Mouse (Mus musculus): ENCODE measurements around the gene Prkar2b. TPM values are rescaled to one million over a fixed set of nuclear protein-coding genes. Genes with fewer than 3 reads are reported as not detected.
"Not testable (repeated sequence)": the region's sequence is repeated elsewhere in the genome, so short reads cannot be mapped to it uniquely, and the experiment has no call there.

The Prkar2b gene
- total and polyA plus RNA-seq, 2 experiments from 2014 or later = 102 to 124 TPM

- no peak for ATAC-seq
- no peak for DNase-seq (ENCODE audit: low spot score)
- Histone ChIP-seq H3K9ac (replicated peaks; ENCODE audit: low read length) (no peak overlapping the region), H3K4me1 (ENCODE audit: insufficient read depth, low read length) (peaks cover 4% of the 10 kb centered on the region; the same call in 1 of the 2 replicates), H3K27ac (no peak overlapping the region), H3K36me3 (ENCODE audit: insufficient read depth, low read length) (no peaks in the 10 kb centered on the region), H3K9me3 (ENCODE audit: low read length) (0 out of 2 replicates have a peak, but pooled peaks cover 3% of the 10 kb centered on the region), H3K27me3 (ENCODE audit: insufficient read depth, low read length) (no peaks in the 10 kb centered on the region), H3K4me3 (ENCODE audit: low read length) (no peak overlapping the region), H3K4me2 (ENCODE audit: low read depth, low read length) (no peak overlapping the region)
- no peak for TF ChIP-seq CTCF (IDR thresholded peaks at IDR 0.05; ENCODE audit: low read depth)
- WGBS = 66% methylated on average over 2 of the region's 2 CpGs
These were observed 48.9 kb downstream of the Prkar2b start for GRCm38 (mm10) chr12:32012169-32012568.

- Histone ChIP-seq H3K36me3 (ENCODE audit: insufficient read depth, low read length) (no peaks in the 10 kb centered on the region), H3K27ac (no peak overlapping the region), H3K9me3 (ENCODE audit: low read length) (0 out of 2 replicates have a peak, but pooled peaks cover 3% of the 10 kb centered on the region), H3K27me3 (ENCODE audit: insufficient read depth, low read length) (no peaks in the 10 kb centered on the region), H3K4me3 (ENCODE audit: low read length) (no peak overlapping the region), H3K9ac (replicated peaks; ENCODE audit: low read length) (no peak overlapping the region), H3K4me1 (ENCODE audit: insufficient read depth, low read length) (peaks cover 4% of the 10 kb centered on the region; the same call in 1 of the 2 replicates), H3K4me2 (ENCODE audit: low read depth, low read length) (no peak overlapping the region)
- 87% methylated on average over 5 of the region's 5 CpGs for WGBS
- no peak for TF ChIP-seq CTCF (IDR thresholded peaks at IDR 0.05; ENCODE audit: low read depth)
- ATAC-seq (no peak), DNase-seq (ENCODE audit: low spot score) (no peak)
These were observed 50.0 kb downstream of the Prkar2b start for GRCm38 (mm10) chr12:32011128-32011527.

GRCm38 (mm10) chr12:32009985-32010369 lies 51.1 kb downstream of the Prkar2b start:
- not testable (repeated sequence) for H3K4me1 ChIP-seq (ENCODE audit: insufficient read depth, low read length); H3K27me3 ChIP-seq (ENCODE audit: insufficient read depth, low read length); H3K27ac ChIP-seq; H3K9ac ChIP-seq (replicated peaks; ENCODE audit: low read length); H3K4me2 ChIP-seq (ENCODE audit: low read depth, low read length); DNase-seq (ENCODE audit: low spot score); H3K36me3 ChIP-seq (ENCODE audit: insufficient read depth, low read length); H3K4me3 ChIP-seq (ENCODE audit: low read length); H3K9me3 ChIP-seq (ENCODE audit: low read length); ATAC-seq
- 58% methylated on average over 5 of the region's 6 CpGs for WGBS

- H3K27me3 ChIP-seq (ENCODE audit: insufficient read depth, low read length) = no peaks in the 10 kb centered on the region
- WGBS = 25% methylated on average over 8 of the region's 8 CpGs
- H3K4me1 ChIP-seq (ENCODE audit: insufficient read depth, low read length) = no peaks in the 10 kb centered on the region
- no peak overlapping the region for H3K9ac ChIP-seq (replicated peaks; ENCODE audit: low read length)
- no peak overlapping the region for H3K4me3 ChIP-seq (ENCODE audit: low read length)
- no peak for ATAC-seq
- no peak overlapping the region for H3K27ac ChIP-seq
- H3K36me3 ChIP-seq (ENCODE audit: insufficient read depth, low read length) = no peaks in the 10 kb centered on the region
- DNase-seq (ENCODE audit: low spot score) = no peak
- H3K9me3 ChIP-seq (ENCODE audit: low read length) = 0 out of 2 replicates have a peak, but pooled peaks cover 3% of the 10 kb centered on the region
- H3K4me2 ChIP-seq (ENCODE audit: low read depth, low read length) = no peak overlapping the region
- TF ChIP-seq CTCF (IDR thresholded peaks at IDR 0.05; ENCODE audit: low read depth) = no peak
These were observed 51.7 kb downstream of the Prkar2b start for GRCm38 (mm10) chr12:32009267-32009984.

- Histone ChIP-seq H3K4me2 (ENCODE audit: low read depth, low read length) (no peak overlapping the region), H3K4me1 (ENCODE audit: insufficient read depth, low read length) (no peaks in the 10 kb centered on the region), H3K9ac (replicated peaks; ENCODE audit: low read length) (no peak overlapping the region), H3K27me3 (ENCODE audit: insufficient read depth, low read length) (no peaks in the 10 kb centered on the region), H3K4me3 (ENCODE audit: low read length) (no peak overlapping the region), H3K36me3 (ENCODE audit: insufficient read depth, low read length) (no peaks in the 10 kb centered on the region), H3K9me3 (ENCODE audit: low read length) (0 out of 2 replicates have a peak, but pooled peaks cover 3% of the 10 kb centered on the region), H3K27ac (no peak overlapping the region)
- DNase-seq (ENCODE audit: low spot score) = no peak
- no peak for ATAC-seq
- WGBS = 83% methylated on average over 5 of the region's 5 CpGs
- TF ChIP-seq CTCF (IDR thresholded peaks at IDR 0.05; ENCODE audit: low read depth) = no peak
These were observed 52.4 kb downstream of the Prkar2b start for GRCm38 (mm10) chr12:32008728-32009127.

- no peak for DNase-seq (ENCODE audit: low spot score)
- TF ChIP-seq CTCF (IDR thresholded peaks at IDR 0.05; ENCODE audit: low read depth) = no peak
- no peak overlapping the region for H3K9ac ChIP-seq (replicated peaks; ENCODE audit: low read length)
- 0 out of 2 replicates have a peak, but pooled peaks cover 3% of the 10 kb centered on the region for H3K9me3 ChIP-seq (ENCODE audit: low read length)
- 77% methylated on average over 4 of the region's 4 CpGs for WGBS
- H3K27me3 ChIP-seq (ENCODE audit: insufficient read depth, low read length) = no peaks in the 10 kb centered on the region
- no peak overlapping the region for H3K4me3 ChIP-seq (ENCODE audit: low read length)
- H3K36me3 ChIP-seq (ENCODE audit: insufficient read depth, low read length) = no peaks in the 10 kb centered on the region
- no peaks in the 10 kb centered on the region for H3K4me1 ChIP-seq (ENCODE audit: insufficient read depth, low read length)
- no peak overlapping the region for H3K27ac ChIP-seq
- ATAC-seq = no peak
- H3K4me2 ChIP-seq (ENCODE audit: low read depth, low read length) = no peak overlapping the region
These were observed 53.5 kb downstream of the Prkar2b start for GRCm38 (mm10) chr12:32007646-32008045.

- H3K9ac ChIP-seq (replicated peaks; ENCODE audit: low read length) = no peak overlapping the region
- no peaks in the 10 kb centered on the region for H3K36me3 ChIP-seq (ENCODE audit: insufficient read depth, low read length)
- 0 out of 2 replicates have a peak, but pooled peaks cover 3% of the 10 kb centered on the region for H3K9me3 ChIP-seq (ENCODE audit: low read length)
- H3K4me2 ChIP-seq (ENCODE audit: low read depth, low read length) = no peak overlapping the region
- no peak for TF ChIP-seq CTCF (IDR thresholded peaks at IDR 0.05; ENCODE audit: low read depth)
- no peaks in the 10 kb centered on the region for H3K4me1 ChIP-seq (ENCODE audit: insufficient read depth, low read length)
- no peak for DNase-seq (ENCODE audit: low spot score)
- ATAC-seq = no peak
- no peak overlapping the region for H3K4me3 ChIP-seq (ENCODE audit: low read length)
- 93% methylated on average over 8 of the region's 8 CpGs for WGBS
- no peaks in the 10 kb centered on the region for H3K27me3 ChIP-seq (ENCODE audit: insufficient read depth, low read length)
- no peak overlapping the region for H3K27ac ChIP-seq
These were observed 54.1 kb downstream of the Prkar2b start for GRCm38 (mm10) chr12:32007040-32007439.
